In genomic region chr13:73535287-73535686, GRCm38 (mm10) we compare ENCODE assay signal across 1 mouse cellular context.
TF ChIP-seq lines count a peak whose summit lies in the region.

No protein-coding gene starts in this region.

TF ChIP-seq in MEL, 35 proteins besides CTCF, POLR2A, EP300 and RAD21 (continued from another document):
- TF ChIP-seq SIN3A (IDR thresholded peaks at IDR 0.05; ENCODE audit: low read length): 0 out of 2 replicates have a peak, but pooled peaks have one; percentile 38
